Mouse (Mus musculus): ENCODE measurements at regions not wholly inside any gene's neighbourhood (a gene's known extent, or its start where the extent isn't known, plus 50 kb on each side); places are given as distances from the start of the nearest gene placed in this dataset.

DNA sequence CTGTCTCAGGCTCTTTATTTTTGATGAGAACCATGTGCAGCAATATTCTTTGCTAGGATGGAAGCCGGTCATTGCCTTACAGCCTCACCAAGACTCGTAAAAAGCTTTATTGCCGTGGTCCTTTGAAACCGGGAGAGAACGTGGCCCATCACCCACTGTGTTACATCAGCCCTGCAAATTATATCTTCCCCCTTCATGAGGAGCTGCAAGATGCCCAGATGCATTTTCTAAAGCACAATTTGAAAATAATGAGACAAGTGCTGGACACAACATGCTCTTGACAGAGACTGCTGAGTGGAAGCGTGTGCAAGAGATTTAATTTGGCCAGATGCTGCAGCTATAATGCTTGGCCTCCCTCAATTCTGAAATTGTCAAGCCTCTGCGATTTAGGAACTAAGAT lies 389.2 kb upstream of the Dcn start:
- DNase-seq, result no peak

DNA sequence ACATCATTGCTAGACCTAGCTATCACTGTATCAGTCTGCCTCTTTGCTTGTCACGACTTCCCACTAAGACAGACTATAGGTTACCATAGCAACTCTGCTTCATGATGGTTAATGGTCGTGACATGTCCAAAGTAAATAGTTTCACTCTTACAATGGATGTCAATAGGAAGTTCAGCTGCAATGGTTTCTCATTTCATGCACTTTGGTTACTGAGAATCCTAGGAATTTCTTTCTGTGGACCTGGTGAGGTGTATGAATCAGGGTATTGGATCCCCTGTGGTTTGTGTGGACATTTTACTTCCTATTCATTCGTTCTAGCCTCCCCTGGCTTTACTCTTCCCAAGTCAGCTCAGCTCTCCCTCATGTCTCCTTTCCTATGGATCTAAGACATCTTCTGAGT lies 385.5 kb upstream of the Dcn start:
- no peak for DNase-seq

DNA sequence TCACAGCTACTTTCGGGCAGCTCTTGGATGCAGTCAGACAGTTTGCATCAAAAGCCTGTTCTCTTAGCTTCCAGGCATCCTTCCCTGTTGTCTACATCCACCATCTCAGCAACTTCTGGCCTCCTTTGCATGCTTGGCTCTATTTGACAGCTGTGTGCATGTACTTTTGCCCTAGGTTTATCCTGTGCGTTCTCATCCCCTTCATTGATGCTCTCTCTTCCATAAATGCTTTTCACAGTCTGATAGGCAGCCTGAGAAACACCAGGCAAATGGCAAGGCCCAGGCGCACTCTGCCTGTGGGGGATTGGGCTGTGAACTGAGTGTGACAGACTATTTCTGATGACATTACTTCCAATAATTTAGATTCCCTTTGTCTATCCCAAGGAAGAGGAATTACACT lies 364.9 kb upstream of the Dcn start:
- DNase-seq, result no peak

DNA sequence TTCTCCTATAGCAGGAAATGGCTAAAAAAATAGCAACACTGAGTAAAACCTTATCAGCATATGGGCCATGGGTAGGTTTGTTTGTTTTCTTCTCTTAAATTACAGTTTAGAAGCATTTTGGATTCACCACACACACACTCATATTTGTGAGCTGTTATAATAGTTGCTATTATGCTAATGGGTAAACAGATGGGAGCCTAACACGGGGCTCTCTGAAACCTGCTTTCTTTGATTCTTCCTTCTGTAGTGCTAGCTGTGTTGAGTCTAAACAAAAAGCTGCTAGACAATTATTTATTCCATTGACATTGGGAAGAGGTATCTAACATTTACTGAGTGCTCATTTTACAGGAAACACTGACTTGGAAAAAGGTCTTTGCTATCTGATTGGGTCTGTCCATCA lies 356.7 kb upstream of the Dcn start:
- DNase-seq, result no peak

DNA sequence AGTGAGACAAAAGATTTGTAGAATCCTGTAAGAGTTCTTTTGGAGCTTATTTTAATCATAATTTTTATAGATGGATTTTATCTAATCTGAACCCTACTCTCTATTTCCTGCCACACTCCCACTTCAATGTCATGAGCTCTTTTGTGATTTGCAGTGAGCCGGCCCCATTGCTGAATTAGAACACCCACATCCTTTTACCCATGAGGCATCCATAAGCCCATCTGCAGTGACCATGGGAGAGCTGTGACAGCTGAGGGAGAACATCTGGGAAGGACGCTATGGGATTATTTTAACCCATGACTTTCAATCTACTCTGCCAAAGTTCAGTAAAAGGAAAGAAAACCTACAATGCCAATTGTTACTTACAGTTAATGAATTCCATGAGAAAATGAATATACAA lies 337.8 kb upstream of the Dcn start:
- no peak for DNase-seq

DNA sequence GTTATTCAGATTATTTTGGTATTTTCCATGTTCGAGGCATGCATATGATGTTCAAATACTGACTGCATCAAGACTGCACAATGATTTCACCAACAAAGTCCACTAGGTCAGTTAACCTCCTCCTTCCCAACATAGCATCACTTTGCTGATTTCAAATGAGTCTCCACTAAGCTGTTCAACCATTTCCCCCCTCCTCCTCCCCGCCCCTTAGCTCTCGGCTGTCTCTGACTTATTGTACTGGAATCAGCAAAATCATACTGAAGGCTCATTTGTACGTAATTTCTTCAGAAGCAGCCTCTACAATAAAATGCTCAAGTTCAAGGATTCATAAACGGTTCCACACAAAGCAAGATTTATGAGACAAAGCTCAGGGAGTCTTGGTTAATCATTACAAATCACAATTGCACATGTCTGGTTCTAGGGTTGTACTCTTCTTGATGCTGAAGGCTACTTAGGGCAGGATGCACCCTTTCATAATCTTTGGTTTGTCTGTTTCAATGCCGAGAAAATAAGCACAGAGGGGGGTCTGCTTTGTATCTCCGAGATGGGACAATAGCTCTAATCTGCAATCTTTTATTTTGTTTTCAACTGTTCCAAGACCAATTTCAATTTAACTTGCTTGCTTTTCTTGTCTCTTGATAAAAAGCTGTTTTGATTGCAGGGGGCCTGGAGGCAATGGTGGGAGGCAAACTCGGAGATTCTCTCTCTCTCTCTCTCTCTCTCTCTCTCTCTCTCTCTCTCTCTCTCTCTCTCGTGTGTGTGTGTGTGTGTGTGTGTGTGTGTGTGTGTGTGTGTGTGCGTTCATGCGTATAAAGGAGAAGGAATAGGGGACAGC lies 320.6 kb upstream of the Dcn start:
- no peak for DNase-seq

DNA sequence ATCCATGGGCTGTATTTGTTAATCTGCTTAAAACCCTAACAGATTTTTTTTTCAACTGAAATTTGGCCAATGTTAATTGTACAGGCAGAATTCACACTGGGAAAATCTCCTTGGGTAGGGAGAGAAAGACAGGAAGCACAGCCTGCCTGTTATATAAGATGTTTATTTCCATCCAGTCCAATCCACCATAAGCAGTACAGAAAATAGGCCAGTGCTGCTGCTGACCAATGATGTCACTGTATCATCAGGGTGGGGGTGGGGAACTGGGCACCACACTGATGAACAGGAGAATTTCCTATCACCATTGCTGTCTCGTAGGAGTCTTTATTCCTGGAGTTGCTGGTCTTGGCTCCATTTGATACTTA lies 320.0 kb upstream of the Dcn start:
- no peak for DNase-seq

DNA sequence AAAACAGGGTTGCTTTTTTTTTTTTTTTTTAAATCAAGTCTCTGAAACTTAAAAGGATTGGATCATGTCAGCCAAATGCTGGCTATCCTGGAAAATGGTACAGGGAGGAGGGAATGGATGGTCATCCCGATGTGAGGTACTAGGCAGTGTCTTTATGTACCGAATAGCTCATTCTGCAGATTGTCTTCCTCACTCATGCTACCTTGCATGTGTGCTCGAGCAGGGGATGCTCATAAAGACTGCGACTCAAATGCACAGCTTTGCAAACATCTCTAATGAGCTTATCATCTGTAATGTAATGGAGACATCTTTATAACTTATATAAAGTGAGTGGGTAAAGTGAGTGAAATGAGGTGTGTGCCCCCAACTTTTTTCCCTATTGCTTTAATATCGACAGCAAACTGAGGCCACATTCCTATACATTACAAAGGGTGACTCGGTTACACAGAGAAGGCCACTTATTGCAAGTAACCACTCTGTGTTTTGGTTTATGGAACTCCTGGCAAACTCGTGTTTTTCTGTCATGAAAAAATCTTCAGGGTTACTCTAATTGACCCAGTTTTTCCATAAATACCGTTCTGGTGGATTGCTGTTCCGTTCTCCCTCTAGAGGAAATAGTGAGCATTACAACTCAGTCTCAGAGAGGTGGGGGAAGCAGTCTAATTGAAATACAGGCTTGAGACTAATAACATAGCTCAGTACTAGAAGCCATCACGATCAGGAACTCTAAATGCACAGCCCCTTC lies 319.4 kb upstream of the Dcn start:
- DNase-seq, result no peak

DNA sequence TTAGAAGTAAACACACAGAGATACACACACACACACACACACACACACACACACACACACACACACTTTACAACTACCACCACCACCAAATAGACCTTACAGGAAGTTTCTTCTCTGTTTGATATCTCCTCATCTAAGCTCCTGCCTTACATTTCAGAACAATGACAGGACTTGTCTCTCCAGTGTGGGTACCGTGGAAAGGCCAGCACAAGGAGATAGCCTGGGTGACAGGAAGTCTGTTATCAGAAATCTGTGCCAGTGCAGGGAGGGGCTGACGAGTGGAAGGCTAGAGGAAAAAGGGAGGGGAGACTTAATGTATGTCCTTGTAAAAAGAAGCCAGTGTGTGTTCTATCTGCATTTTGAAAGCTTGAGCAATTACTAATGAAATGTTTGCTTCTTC lies 318.5 kb upstream of the Dcn start:
- no peak for DNase-seq

DNA sequence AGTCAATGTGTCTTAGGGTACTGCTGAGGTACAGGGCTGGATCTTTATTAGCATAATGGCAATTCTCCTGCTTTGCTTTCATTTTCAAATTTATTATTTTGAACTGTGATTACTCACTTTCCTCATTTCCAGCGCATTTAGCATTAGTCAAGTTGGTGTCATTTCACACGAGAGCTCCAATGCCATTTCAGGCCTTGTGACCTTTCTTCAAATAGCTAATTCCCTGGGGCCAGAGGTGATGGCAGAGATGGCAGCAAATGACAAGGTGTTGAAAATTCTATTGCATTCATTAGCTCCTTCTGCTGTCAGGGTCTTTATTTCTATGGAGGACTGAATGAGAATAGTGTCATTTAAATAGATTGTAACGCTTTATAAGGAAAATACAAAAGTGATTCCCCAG lies 300.9 kb upstream of the Dcn start:
- no peak for DNase-seq

DNA sequence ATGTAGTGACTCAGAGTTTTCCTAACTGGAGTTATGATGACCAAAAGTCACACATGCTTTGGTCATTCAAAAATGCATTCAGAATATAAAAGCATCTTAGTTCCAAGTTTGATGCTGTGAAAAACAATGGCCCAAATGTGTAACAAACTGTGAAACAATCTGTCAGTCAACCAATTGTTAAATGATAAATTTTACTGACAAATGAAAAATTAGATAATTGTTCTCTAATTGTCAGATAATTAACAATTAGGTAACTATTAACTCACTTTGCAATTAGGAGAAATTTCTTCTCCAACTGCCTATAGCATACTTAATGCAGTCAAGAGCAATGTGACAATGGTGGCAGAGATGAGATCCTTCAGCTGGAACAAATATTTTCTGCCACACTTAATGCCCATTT lies 289.7 kb upstream of the Dcn start:
- DNase-seq, result no peak

DNA sequence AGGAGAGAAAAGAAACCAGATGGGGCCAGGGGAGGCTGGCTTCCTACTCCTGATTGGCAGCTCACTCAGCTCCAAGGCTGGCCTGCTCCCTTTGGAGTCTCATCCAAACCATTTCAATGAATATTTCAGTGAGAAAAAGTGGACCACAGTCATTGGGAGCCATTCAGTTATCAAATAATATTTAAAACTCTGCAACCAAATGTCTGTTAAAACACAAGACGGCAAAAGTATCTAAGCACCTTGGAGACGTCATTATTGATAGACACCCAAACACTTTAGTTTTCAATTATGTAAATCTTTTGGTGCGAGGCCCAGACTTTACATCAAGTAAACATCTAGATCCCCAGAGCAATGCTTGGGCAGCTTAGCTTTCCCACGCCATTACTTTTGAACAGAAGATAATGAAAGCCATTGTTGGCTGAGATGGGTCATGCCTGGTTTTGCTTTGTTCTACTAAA lies 268.1 kb upstream of the Dcn start:
- DNase-seq, result no peak

DNA sequence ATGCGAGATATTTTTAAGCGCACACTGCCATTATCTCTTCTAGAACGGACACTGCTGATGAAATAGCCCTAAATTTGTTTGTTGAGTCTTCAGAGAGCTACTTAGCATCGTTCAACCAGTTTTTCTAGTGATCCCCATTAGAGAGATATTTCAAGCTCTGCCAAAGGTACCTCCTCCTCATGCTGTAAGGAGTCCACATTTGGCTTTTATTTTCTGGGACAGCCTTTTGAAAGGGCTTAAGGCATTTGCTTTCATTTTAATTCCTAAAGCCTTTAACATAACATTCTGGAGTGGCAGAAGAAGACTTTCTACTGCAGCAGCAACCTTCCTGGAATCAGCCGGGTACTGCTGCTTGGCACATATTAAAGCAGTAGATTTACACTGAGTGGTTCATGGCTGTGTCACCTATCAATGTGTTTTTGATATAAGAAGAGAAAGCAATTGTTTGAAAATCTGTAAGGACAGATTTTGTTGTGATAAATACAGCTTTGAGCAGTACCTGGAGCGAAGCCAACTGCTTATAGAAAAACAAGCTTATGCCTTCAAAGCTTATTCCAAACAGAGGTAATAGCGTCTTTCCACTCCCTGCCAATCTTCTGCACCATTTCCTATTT lies 267.5 kb upstream of the Dcn start:
- DNase-seq, result no peak

DNA sequence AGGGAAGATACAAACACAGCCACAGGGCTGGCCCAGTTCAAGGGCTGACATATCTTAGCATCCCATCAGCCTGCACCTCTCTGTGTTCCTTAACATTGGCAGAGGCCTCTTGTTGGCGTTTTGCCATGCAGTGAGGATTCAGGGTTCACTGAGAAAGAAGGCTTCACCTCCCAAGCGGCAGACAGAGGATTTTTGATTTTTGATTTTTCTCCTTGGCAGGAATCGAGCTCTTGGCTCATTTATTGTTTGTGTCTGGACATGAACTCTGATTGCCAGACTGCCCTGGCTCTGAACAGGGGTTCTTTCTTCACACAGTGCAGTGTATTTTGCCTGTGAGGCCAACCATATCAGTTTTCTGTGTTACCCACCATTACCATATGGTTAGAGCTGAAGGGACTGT lies 259.9 kb upstream of the Dcn start:
- DNase-seq, result peak; percentile 32

DNA sequence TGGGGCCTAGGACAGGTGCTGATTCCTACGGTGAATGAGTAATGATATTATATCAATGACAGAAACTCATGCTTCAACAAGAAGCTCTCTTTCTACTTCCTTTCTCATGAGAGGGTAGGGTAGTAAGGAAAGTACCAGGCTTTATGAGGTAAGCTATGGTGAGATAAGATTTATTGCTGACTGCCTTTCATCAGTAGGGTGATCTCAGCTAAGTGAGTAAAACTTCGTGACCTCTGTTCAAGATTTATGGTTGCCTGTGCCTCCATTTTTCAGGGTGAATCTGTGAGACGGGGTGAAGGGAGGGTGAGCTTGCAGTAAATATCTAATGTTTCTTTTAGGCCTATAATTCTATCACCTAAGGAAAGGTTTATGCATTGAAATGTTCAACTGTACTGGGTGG lies 259.0 kb upstream of the Dcn start:
- DNase-seq, result no peak

DNA sequence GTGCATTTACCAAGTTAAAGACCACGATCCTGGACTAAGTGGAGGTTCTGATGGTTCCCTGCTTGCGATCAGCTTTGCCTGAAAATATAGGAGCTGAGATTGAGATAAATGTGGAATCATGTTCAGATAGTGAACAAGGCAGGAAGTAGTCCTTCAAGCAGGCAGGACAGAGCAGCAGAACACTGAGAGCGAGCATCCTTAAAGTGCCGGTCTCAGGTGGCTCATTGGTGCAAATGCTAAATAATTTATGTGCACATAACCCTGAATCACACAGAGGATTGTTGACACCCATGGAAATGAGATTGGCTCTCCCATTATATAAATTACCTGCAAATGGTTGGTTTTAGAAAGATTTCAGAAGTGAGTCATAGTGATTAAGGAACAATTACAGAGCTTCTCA lies 243.8 kb upstream of the Dcn start:
- DNase-seq, result no peak

DNA sequence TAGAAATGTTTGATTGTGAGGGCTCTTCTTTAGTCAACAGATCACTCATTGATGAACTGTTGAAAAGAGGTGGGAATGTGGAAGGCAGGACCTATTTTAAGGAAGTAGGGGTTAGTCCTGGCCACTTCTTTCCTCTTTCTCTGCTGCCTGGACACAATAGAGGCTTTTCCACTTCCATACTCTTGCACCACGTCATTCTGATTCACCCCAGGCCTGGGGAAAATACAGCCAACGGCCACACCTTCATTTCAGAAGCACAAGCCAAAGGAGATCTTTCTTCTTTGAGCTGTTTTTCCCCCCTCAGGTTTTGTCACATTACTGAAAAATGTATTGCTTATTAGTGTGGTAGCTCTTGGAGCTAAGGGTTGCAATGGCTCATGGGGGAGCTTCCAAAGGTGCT lies 237.9 kb upstream of the Dcn start:
- DNase-seq, result no peak

DNA sequence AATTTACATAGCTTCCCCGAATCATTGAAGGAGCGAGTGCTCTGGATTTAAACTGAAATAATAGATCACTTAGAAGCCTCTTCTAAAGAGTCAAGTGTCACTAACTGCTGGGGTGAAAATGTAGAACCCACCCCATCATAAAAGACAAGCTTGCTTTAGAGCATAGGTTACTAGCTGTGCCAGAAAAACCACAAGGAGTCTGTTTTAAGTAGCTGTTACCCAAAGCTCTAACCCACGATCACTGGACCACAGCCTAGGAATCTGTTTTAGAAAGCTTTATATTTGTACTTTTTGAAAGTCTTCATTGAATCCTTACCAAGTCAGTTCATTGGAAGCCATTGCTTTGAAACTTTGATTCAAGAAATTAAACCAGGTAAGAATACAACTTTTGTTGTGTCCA lies 233.7 kb upstream of the Dcn start:
- DNase-seq, result no peak

DNA sequence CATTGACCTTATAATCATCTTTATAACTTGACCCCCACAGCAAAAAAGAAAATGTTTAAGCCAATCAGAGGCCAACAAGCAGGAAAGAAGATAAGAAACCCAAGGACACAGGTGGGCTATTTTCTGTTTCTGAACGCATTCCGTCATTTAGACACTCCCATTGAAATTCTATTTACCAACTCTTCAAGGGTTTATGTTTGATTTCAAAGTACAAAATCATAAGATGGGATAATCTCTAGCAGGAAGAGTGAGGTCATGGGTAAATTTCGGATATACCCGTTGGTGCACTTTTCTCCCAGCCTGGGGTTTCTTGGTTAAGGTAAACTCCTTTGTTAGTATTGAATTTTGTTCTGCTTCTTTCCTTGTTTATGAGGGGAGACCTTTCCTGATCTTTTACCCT lies 230.9 kb upstream of the Dcn start:
- DNase-seq, result no peak

DNA sequence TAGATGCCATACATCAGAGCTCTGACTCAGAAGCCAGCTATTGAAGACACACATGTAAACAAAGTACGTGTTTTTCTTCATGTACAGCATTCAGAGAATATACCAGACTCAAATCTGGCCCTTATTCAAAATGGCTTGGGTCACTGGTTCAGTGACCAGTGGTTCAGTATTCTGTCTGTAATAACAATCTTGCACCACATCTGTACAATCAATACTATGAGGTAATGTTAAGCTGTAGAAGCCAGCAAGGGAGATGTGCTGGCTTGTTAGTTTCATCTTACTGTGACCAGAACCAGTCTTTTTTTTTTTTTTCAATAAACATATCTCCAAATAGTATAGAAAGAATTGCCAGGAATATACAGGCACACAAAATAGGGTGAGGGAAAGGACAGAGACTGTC lies 229.6 kb upstream of the Dcn start:
- DNase-seq, result no peak

DNA sequence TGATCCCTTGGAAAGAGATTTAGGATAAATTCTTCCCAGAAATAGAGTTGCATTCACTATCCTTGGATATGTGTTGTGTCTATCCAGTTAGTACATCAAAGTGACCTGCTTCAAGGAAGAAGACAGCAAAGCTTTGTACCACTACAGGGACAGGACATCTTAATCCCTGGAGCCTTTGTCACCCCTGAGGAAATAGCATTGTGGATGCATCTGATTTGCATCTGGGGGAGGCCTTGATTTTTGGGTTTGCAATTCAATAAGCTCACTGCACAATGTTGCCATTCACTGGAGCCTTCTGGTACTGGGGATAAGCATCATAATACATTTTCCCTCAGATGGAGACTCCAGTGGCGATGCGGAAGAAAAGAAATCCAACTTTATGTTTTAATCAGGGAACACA lies 229.2 kb upstream of the Dcn start:
- no peak for DNase-seq

DNA sequence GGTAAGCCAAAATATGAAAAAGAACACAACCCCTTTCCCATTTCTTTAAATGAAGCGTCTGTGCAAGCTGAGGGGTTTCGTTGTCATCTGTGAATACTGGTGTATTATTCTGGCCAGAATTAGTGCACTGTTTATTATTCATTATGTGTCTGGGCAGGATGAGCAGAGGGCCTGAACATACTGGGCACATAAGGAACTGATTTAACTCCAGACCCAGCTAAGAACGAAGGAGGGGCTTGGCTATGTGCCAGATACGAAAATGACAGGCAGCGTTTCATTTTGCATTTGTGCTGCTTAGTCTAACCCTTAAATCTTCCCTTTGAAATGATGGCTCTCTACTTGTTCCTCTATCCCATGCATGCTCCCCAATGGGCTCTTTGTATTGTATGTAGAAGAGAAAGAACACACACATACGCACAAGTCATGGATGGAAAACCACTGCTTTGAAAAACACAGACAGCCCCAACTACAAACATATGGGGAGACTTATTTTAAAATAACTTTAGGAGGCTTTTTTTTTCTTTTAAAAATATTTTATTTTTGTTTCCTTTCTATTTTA lies 213.4 kb upstream of the Dcn start:
- DNase-seq, result peak; percentile 6

DNA sequence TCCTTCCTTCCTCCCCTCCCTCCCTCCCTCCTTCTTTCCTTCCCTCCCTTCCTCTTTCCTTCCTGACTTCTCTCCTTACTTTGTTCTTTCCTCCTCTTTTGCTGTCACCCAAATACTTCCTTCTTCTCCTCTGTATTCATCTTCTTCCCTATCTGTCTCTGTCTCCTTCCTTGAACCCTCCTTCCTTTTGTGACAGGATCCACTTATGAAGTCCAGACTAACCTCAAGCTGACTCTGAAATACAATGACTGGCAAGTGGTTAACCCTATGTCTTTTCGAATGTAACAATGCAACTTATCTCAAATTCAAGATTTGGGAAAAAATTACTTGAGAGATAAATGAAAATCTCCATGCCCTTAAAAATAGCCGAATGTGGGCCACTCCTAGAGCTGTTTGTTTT lies 197.0 kb upstream of the Dcn start:
- no peak for DNase-seq
